Mouse (Mus musculus) kidney, adult 2 months (tissue): ENCODE results near the gene Tns3.

ENCODE experiments used
- CTCF ChIP-seq: fragments of 200-500 bp; conservative IDR thresholded peaks from 2 replicates; pipeline ENCODE4 v1.5.1; 2011; ENCODE audit warnings: low read depth, mild to moderate bottlenecking, control low read depth, low read length, moderate library complexity, mixed read lengths; ENCODE audit not compliant: insufficient read depth, insufficient read length
- POLR2A ChIP-seq: fragments of 200-500 bp; IDR thresholded peaks from one replicate; pipeline ENCODE4 v1.6.1; 2011; ENCODE audit warnings: low read depth, low read length, control low read depth

DNA sequence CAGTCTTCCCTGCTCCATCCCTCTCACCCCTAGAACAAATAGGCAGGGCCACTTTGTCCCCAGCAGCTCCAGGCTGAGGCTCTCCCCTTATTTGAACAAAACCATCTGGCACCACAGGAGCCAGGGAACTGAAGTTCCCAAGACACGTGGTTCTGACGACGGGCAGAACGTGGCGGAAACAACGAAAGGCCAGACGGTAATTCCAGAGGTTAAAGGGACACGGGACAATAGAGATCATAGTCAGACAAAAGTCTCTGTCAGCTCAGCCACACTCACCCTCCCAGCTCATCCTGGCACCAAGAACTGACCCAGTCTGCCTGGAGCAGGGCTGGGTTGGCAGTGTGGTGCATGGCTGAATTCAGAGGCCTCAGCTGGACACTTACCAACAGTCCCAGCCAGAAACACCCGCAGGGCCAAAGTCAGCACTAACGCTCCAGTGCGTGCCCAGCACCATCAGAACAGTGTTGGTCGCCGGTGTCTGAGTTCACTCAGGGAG lies 10.5 kb downstream of the Tns3 start:
- TF ChIP-seq POLR2A (no peak), CTCF (no peak)
